Mouse (Mus musculus) E14TG2a.4 (cell line): ENCODE data around the gene Stmn1.

Source experiments
- CTCF ChIP-seq: conservative IDR thresholded peaks from 2 replicates; pipeline ENCODE4 v1.5.1; 2014; ENCODE audit warnings: low read length
- POU5F1 ChIP-seq: IDR thresholded peaks from 2 replicates; pipeline ENCODE4 v1.6.1; 2014; ENCODE audit warnings: low read length, borderline replicate concordance

GRCm38 (mm10) chr4:134476899-134477298, 8.8 kb downstream of the Stmn1 start:
- no peak for TF ChIP-seq CTCF
- no peak for TF ChIP-seq POU5F1
